Mouse (Mus musculus) thymus, postnatal 14 days (tissue): ENCODE measurements at regions not wholly inside any gene's neighbourhood (a gene's known extent, or its start where the extent isn't known, plus 50 kb on each side); places are given as distances from the start of the nearest gene placed in this dataset.

Experiments
- DNase-seq: peaks from one replicate; pipeline ENCODE4 v3.0.0; 2021

DNA sequence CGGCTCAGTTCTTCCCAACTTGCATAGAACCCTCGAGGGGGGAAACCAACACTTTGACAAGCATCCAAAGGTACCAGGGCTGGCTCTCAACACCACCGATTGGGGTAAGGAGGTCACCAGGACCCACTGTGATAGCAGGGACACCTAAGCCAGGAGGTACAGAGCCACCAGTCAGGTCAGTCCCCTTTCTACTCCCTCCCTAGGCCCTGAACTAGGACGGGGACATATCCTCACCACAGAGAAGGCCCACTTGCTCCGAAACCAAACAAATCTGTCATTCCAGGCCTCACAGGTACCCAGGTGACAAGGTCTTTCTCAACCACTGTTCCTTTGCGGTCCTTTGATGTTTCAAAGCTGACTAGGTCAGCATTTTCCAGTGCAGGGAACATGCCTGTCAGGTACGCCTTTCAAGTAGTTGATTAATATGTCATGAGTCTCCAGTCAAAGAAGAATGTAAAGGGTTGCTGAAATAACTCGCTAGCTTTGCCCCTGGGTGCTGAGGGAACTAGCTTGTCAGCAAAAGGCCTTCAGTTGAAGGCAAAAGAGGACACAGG is 95.4 kb downstream of the Zfp36l1 start:
- no peak for DNase-seq

DNA sequence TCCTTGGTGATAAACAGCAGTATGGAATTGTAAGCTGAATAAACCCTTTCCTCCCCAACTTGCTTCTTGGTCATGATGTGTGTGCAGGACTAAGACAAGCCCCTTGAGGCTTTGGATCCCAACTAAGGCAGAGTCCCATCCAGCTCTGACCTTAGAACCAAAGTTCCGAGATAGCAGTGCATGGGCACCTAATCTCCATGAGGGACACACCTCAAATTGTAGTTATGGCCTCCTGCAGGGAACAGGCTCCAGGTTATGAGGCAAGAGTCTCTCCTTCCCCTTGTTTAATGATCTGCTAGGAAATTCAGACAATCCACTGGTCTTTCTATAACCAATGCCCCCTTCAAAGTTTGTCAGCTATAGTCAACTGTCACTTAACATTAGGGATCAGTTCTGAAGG is 96.9 kb downstream of the Zfp36l1 start:
- DNase-seq: no peak

DNA sequence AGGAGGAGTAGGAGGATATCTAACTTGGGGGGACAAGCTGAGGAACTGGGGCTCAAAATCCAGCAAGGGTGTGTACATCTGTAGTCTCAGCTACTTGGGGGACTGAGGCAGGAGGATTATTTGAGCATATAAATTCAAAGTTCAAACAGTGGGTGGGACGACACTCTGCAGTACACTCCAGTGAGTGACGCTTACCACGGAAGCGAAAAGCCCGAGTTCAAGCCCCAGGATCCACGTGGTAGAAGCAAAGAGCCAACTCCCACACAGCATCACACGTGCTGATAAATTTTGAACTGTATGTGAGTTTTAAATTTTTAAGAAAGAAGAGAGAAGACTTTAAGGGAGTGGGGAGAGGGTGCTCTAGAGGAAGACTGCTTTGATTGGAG is 98.2 kb downstream of the Zfp36l1 start:
- no peak for DNase-seq

DNA sequence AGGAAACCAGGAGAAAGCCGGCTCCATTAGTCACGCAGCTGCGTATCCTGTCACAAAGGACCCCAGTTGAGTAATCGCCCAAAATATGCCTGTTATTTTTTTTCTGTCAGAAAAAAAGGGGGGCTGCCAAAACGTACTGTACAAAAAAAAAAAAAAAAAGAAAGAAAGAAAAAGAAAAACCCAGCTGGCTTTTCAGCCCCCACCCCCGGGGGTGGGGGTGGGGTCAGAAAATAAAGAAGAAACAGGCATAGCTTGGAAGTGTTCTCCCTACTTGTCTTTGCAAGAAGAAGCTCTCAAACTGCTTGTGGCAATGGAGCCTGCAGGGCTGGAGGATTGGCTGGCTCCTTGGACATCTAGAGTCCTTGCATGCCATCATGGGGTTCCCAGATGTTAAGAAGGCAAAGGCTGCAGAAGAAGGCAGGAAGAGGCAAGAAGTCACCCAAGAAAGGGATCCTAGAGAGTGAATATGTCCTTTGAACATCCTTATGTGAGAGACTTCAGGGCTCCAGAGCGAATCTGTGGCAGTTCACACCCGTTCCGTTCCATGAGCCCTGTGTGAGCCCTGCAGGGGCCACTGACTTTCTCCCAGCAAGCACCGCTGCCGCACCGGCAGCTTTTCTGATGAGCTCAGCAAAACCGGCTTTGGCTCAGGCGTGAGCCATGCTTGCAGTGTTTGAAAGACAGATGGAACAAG is 98.8 kb downstream of the Zfp36l1 start:
- DNase-seq: peak; percentile 74

DNA sequence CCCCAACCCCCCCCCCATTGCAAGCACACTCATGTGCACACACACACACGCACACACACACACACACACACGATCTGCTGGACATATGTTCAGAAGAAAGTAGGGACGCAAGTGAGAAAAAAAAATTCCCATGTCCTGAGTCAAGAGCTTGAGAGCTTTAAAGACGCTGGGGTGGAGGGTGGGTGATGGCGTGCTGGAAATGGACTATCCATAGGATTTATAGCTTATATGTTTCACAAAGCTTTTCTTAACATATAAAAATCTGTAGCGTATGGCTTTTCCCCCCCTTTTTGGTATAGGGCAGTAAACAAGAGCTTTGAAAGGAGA is 99.3 kb downstream of the Zfp36l1 start:
- DNase-seq: no peak

DNA sequence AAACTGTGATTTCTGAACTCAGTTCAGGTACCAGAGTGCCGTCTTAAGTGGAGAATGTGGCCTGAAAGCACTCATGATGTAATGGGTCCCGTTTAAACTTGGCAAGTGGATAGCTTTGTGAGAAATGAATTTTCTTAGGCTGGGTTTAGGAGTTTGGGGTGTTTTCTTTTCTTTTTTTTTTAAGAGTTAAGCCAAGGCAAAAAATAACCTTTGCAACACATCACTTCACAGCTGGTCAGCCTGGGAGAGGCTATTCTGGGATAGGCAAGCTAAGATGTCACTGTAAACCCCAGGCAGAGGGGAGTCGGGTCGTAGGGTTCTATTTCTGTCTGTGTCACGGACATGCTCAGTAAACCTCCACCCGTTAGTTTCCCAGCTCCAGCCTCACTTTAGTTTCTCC is 100.9 kb downstream of the Zfp36l1 start:
- DNase-seq: no peak

DNA sequence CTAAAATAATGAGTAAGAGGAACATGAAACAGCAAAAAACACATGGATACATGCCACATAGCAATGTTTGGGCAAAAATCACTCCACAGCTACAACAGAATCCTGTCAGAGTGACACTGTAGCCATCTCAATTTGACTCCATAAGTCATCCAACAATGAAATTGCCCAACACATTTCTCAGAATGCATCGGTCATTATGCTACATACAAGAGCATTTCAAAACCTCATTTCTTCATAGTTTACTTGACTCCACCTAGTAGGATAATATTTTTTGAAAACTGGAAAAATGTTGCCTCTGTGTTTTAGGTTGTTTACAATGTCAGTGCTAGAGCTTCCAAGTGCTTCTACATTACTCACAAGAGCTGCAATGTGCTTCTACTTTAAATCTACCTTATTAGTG is 101.9 kb downstream of the Zfp36l1 start:
- no peak for DNase-seq

DNA sequence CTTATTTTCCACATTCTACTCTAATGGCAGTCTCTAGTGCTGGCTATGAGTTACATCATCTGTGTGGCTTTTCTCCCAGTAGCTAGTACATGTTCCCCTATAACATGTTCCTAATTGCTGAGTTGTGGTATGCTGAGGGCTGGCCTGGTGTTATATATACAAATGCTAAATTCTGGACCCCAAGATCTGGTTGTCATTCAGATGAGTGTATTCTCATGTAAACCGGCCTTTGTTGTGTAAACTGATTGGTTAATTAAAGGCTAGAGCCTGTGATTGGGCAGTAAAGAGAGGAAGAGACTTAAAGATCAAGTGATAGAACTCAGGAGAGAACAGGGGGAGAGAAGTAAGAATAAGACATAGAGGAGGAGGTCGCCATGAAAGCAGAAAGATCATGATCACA is 102.6 kb downstream of the Zfp36l1 start:
- DNase-seq: no peak

DNA sequence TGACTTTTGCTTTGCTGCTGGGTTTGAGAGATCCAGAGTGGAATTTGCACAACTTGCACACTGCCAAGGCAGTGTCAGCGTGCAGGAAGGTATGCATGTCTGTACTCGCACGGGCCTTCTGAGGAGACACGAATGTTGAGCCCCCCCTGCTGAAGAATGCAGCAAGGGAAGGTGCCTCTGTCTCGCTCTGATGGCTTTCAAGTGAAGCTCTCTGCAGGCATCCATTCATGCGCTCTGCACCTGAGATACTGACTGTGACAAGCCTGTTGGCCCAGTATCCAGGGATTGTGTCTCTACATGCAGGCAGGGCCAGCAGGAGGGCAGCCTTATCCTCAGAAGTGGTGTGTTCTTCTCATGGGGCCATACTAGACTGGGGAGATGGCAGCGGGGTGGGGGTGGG is 105.0 kb downstream of the Zfp36l1 start:
- DNase-seq: no peak

DNA sequence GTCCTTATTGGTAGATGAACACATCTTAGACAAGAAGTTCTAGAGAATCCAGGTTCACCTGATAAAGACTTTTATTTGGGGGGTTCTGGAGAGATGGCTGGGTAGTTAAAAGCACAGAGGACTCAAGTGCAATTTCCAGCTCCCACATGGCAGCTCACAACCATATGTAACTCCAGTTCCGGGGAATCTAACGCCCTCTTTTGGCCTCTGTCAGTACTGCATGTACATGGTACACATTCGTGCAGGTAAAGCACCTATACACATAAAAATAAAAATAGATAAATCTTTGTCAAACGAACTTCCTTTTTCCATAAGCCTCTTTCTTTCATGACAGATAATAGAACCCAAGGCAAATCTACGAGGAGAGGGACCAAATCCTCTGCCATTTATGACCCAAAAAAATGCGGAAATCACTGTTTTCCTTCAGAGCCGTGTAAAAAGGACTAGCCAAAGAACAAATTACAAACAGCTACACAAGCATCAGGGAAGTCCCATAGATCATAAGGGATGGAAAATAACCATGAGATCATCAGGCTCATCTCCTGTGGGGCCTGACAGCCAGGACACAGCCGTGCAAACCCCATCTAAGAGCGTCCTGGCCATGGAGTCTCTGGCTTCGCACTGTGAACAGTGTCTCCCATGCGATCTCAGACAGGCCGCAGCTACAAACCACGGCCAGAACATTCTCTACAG is 107.4 kb downstream of the Zfp36l1 start:
- DNase-seq: no peak

DNA sequence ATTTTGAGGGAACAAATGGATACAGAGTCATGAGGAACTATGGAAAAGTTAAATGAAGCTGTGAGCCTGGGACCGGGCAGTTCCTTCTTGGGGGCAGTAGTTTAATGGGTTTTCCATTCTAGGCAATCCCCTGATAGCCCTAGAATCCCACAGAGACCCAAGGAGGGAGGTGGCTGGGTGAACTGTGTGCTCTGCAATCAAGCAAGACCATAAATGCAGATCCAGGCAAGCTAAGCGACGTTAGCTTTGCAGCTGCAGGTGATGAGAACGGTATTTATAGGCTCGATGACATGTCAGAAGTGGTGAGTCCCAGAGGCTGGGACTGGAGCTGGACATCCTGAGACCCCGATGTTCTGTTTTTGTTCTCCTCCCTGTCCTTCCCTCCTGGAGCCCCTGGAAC is 108.2 kb downstream of the Zfp36l1 start:
- DNase-seq: no peak

DNA sequence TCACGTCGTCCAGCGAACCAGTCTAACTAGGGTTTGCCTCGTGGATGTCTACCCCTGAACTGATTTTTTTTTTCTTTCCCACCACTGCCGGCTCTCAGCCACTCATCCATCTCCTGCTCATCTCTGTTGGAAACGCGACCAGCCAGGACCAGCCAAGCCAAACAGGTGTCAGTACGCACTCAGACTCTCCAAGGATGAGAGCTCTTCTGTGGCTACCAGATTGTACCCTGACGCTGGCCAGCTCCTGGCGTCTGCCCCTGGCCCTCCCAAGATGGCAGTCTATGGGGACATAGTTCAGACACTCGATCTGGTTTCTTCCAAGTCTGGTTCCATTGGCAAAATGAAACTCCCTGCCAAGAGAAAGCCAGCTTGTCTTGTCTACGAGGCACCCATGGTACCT is 109.3 kb downstream of the Zfp36l1 start:
- DNase-seq: no peak

DNA sequence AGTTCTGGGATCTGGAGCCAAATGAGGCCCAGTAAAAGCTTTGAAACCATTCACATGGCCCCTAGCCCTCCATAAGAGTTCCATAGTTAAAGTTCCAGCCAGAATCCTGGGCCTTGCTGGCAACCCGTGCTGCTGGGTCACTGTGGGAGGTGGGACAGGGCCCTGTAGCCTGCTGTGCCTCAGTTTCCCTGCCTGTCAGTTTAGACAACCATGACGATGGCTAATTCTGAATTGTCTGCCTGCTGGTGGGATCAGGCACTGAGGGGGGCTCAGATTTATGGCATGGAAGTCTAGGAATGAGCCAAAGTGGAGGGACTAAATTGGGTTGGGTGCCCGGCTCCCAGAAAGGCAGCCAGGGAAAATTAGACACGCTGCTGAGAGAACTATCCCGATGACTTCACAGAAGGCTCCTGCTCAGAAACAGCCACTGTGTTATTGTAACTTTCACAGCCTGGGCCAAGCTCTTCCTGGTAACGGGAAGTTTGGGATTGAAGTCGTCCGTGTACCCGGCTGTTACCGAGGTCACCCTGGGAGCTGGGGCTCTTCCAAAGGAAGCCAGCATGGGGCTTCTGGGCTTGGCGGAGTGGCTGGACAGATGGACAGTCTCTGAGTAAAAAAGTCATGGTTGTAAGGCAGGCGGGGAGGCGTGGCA is 110.2 kb downstream of the Zfp36l1 start:
- no peak for DNase-seq

DNA sequence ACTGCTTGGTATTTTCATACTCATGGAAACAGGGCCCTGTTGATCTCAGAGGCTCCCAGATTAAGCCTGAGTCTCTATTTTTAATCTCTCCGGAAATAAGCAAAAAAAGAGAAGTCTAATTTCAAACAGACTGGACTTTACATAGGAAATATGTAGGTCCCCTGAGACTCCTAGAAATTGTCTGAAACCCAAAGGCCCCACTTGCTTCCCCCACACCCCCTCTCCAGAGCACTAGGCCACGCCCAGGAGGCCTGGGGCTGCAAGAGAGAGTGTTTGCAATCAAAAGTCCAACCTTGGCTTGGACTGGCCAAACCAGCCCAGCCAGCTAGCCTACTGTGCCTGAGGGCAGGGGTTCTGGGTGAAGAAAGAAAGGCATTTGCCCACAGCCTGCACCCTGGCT is 111.0 kb downstream of the Zfp36l1 start:
- DNase-seq: no peak

DNA sequence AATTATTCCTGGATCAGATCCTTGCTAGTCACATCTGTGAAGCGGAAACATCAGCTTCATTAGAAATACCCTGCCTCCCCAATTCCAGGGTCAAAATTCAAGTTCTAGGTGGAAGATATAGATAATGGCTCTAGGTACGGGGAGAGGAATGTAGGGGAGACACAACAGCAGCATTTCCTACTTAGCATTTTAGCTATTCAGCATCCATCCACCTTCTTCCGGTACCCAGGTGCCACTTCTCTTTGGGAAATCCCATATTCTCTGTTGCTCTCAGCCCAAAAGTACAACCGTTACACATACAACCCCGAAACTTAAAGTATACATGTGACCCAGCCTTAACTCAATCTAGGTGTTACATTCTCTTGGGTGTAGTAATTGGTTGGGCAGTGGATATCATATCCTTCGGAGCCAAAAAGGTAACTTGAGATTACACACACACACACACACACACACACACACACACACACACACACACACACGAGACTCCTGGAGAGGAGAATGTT is 112.9 kb downstream of the Zfp36l1 start:
- DNase-seq: no peak

DNA sequence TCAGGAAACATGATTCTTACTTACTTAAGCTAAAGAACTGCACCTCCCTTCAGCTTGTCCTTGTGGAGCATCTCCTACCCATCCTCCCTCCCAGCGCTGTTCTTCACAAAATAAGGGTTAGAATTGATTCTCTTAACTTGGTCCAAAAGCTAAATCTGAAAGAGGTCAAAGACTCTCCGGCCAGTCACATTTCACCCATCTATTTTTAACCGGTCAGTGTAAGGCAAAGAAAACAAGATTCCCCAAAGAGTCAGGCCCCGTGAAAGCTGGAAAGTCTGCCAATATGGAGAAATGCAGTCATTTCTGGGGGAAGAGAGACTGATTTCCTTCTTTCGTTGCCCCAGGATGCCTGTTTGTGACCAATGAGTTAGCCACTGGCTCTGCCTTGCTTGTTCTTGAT is 114.0 kb downstream of the Zfp36l1 start:
- DNase-seq: no peak

DNA sequence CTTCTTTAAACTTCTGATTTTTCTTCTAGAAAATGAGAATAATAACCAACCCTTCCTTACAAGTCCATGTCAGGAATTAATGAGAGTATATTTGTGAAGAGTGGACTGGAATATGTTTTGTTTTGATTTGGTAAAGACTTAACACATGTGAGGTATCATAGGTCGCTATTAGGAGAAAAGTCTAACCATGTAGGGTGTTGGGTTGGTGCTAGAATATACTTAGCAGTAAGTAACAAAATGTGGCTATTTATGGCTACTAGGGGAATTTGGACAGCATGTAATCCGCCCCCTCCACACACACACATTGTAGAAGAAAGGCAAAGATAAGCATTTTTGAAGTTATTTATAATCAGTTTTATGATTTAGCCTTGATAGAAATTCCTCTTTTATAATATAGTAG is 114.5 kb downstream of the Zfp36l1 start:
- no peak for DNase-seq

DNA sequence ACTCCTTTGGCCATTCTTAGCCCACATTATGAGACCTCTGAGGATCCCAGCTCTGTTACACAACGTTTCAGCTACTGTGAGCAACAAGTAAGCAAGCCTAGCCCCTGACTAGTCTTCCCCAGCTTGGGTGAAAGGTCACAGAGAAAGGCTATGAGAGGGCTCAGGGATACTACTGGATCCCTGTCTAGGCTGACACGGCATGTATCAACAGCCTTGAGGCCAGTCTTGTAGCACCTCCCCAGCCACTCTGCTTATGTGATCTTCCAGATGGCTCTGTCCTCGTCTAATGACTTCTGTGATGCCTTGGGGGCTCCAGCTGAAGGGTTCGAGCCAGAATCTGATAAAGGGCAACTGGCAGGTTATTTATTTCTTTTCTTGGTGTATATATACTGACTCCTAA is 115.6 kb downstream of the Zfp36l1 start:
- DNase-seq: no peak

DNA sequence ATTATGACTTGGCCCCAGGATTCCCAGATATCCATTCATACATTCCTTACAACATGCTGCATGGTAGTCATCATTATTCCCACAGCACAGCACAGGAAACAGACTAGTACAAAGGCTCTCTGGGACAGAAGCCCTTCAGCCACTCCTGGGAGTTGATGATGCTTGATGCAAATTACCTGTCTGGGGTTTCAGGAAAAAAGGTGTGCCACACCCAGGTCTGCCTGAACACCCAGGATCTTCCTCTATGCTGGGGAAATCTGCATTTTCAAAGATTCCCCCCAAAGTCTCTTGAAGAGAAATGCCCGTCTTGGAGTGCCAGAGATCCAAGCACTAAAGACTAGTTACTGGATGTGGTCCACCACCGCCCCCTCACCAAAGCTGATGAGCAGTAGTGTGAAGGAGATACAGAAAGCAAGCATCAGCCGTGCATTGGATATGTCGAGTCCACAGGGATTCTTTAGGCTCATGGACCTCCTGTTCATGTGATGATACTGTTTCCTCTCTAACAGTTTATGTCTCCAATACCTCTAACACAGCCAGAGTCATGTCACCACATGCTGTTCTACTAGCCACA is 117.2 kb downstream of the Zfp36l1 start:
- no peak for DNase-seq

DNA sequence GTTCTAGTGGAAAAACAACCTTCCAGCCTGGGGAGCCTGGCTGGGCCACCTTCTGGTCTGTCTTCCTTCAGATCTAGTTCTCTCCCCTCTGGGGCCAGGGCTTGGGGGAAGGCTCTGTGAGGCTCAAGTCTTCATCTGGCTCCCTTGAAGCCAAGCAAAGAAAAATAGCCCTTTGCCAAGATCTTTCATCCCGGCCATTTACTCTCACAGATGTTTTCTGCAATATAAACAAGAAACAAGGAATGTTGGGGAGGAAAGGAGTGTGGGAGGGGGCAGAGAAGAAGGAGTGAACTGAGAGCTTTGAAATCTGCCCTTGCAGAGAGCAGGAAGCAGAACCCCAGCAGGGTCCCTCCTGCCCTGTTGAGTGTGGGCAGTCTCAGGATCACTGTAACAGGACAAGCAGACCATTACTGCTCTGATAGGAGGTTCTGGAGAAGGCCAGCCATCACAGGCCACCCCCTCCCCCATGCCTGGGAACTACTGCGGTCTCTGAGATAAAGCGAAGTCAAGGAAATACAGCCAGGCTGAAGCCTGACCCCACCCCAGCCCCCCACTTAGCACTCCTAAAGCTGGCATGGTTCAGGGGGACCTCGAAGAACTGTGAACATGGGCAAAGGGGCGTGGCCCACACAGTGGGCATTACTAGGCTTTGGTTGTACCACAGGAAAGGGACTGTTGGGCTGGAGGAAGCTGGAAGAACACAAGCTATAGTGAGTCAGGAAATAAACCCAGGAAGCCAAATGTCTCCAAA is 118.8 kb downstream of the Zfp36l1 start:
- no peak for DNase-seq

DNA sequence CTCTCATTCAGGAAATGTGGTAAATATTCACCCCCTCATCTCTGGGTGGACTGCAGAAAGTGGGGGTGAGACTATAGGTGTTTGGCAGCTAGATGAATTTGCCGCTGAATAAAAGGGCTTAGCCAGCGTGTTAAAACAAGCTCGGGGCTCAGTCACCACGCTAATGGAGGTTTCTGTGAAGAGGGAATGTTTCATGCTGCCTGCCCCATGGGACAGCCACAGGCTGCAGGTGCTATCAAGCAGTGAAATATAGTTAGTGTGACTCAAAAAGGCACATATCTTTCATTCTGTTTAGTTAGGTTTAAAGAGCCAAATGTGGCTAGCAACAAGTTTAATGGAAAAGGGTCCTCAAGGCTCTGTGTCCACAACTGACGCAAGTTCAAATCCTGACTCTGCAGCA is 121.5 kb downstream of the Zfp36l1 start:
- no peak for DNase-seq

DNA sequence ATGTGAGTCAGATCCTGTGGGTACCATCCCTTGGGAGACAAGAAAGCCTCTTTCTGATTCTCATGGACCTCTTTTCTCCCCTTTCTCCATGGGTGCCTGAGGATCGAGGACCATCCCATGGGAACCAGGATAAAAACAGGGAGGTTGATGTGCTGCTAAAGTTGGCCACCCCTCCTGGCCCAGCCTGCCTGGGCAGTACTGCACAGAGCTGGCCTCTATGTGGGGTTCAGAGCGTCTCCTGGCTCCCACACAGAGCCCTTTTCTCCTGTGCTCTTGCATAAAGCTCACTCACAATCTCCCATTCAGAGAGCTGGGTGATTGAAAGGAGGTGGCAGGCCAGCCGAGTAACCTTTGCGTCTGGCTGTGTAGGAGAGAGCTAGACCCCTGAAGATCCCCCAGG is 122.1 kb downstream of the Zfp36l1 start:
- no peak for DNase-seq

DNA sequence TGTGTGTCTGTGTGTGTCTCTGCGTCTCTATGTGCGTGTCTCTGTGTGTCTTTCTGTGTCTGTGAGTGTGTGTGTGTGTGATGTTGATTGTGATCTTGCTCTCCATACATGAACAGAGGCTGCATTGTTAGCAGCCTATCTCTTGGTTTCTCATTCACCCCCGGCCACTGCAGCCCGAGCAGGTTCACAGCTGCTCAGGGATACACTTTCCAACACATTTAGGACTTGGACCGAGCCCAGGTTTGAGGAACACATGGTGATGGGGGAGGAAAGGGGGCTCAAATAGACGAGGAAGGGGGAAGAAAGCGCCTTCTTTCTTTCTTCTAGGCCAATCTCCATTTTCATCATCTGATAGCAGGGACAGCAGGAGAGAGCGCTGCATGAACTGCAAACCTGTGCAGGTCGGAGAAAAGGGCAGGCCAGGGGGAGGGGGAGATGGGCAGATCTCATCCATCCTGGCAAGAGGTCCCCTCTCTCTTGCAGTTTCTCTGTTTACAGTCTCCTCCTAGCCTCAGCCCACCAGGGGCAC is 123.2 kb downstream of the Zfp36l1 start:
- DNase-seq: no peak
